Mouse (Mus musculus): ENCODE data around the gene Aplp2. TPM values are rescaled to one million over a fixed set of nuclear protein-coding genes. Genes with fewer than 3 reads are reported as not detected.

Gene Aplp2
- 220 and 232 TPM in 2 replicates for polyA plus RNA-seq (2014; fragmentation: Nextera tagmentation; extraction: Ambion mirVana)

GRCm38 (mm10) chr9:31211690-31212499 lies at the start of gene Aplp2:
Gene Aplp2 (minus strand): TSS chr9:31211815.
- WGBS: under 1% methylated on average over 63 of the region's 63 CpGs

GRCm38 (mm10) chr9:31260219-31260618 lies 48.6 kb upstream of the Aplp2 start:
- Histone ChIP-seq H3K27ac (ENCODE audit: low read depth) (no peak overlapping the region), H3K4me1 (replicated peaks; ENCODE audit: control insufficient read depth, insufficient read depth, low read length) (no peaks in the 10 kb centered on the region), H3K4me3 (ENCODE audit: low read depth, low read length) (no peak overlapping the region), H3K27me3 (replicated peaks; ENCODE audit: control insufficient read depth, insufficient read depth, low read length) (no peaks in the 10 kb centered on the region), H3K9me3 (ENCODE audit: control insufficient read depth, low read length) (no peaks in the 10 kb centered on the region), H3K9ac (ENCODE audit: low read length) (no peak overlapping the region), H3K4me2 (ENCODE audit: low read length) (no peak overlapping the region), H3K36me3 (ENCODE audit: control insufficient read depth, insufficient read depth, low read length) (no peaks in the 10 kb centered on the region)
- DNase-seq (ENCODE audit: low spot score): no peak
- no peak for ATAC-seq (replicated peaks; ENCODE audit: low FRiP score, low TSS enrichment, low read depth)
- WGBS: 79% methylated on average over 4 of the region's 4 CpGs

More at GRCm38 (mm10) chr9:31211690-31212499, at the start of gene Aplp2:
- peak; percentile 97 for DNase-seq (ENCODE audit: low spot score)
- peak within 1 kb of the TSS; percentile 87 for H3K4me2 ChIP-seq (ENCODE audit: low read length)
- no peaks in the 10 kb centered on the region for H3K36me3 ChIP-seq (ENCODE audit: control insufficient read depth, insufficient read depth, low read length)
- H3K27ac ChIP-seq (ENCODE audit: low read depth): peak within 1 kb of the TSS; percentile 82
- no peaks in the 10 kb centered on the region for H3K9me3 ChIP-seq (ENCODE audit: control insufficient read depth, low read length)
- H3K27me3 ChIP-seq (replicated peaks; ENCODE audit: control insufficient read depth, insufficient read depth, low read length): no peaks in the 10 kb centered on the region
- peak; percentile 100 for ATAC-seq (replicated peaks; ENCODE audit: low FRiP score, low TSS enrichment, low read depth)
- peak within 1 kb of the TSS; percentile 92 for H3K4me3 ChIP-seq (ENCODE audit: low read depth, low read length)
- peaks cover 17% of the 10 kb centered on the region for H3K4me1 ChIP-seq (replicated peaks; ENCODE audit: control insufficient read depth, insufficient read depth, low read length)
- peak within 1 kb of the TSS; percentile 82 for H3K9ac ChIP-seq (ENCODE audit: low read length)

DNA sequence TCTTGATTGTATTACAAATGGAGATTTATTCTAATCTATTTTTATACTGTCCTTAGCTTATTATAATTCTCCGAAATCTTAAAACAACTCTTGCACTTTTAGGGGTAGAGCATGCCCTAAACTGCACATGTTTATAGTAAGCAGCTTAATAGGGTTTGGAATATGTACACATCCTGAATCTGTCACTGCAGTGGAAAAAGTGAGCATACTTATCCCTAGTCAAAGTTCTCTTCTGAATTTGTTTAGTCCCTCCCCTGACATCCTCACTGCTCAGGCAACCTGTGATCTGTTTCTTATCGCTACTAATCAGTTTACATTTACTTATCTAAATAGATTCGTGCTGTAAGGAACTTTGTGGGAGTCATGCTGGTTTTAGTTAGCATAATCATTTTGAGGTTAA lies 46.6 kb upstream of the Aplp2 start:
- Histone ChIP-seq H3K9ac (ENCODE audit: low read length) (no peak overlapping the region), H3K9me3 (ENCODE audit: control insufficient read depth, low read length) (no peaks in the 10 kb centered on the region), H3K4me3 (ENCODE audit: low read depth, low read length) (no peak overlapping the region), H3K27ac (ENCODE audit: low read depth) (no peak overlapping the region), H3K4me1 (replicated peaks; ENCODE audit: control insufficient read depth, insufficient read depth, low read length) (peaks cover 12% of the 10 kb centered on the region), H3K27me3 (replicated peaks; ENCODE audit: control insufficient read depth, insufficient read depth, low read length) (no peaks in the 10 kb centered on the region), H3K36me3 (ENCODE audit: control insufficient read depth, insufficient read depth, low read length) (no peaks in the 10 kb centered on the region), H3K4me2 (ENCODE audit: low read length) (no peak overlapping the region)
- WGBS: 38% methylated on average over 3 of the region's 3 CpGs
- ATAC-seq (replicated peaks; ENCODE audit: low FRiP score, low TSS enrichment, low read depth) (no peak), DNase-seq (ENCODE audit: low spot score) (no peak)

GRCm38 (mm10) chr9:31255953-31256352 lies 44.3 kb upstream of the Aplp2 start:
- no peaks in the 10 kb centered on the region for H3K9me3 ChIP-seq (ENCODE audit: control insufficient read depth, low read length)
- WGBS: 88% methylated on average over 7 of the region's 7 CpGs
- H3K4me1 ChIP-seq (replicated peaks; ENCODE audit: control insufficient read depth, insufficient read depth, low read length): peaks cover 12% of the 10 kb centered on the region
- DNase-seq (ENCODE audit: low spot score) (no peak), ATAC-seq (replicated peaks; ENCODE audit: low FRiP score, low TSS enrichment, low read depth) (no peak)
- no peak overlapping the region for H3K4me2 ChIP-seq (ENCODE audit: low read length)
- no peak overlapping the region for H3K9ac ChIP-seq (ENCODE audit: low read length)
- H3K27ac ChIP-seq (ENCODE audit: low read depth): no peak overlapping the region
- H3K4me3 ChIP-seq (ENCODE audit: low read depth, low read length): no peak overlapping the region
- H3K27me3 ChIP-seq (replicated peaks; ENCODE audit: control insufficient read depth, insufficient read depth, low read length): no peaks in the 10 kb centered on the region
- no peaks in the 10 kb centered on the region for H3K36me3 ChIP-seq (ENCODE audit: control insufficient read depth, insufficient read depth, low read length)

- H3K36me3 ChIP-seq (ENCODE audit: control insufficient read depth, insufficient read depth, low read length): no peaks in the 10 kb centered on the region
- WGBS: 78% methylated on average over 7 of the region's 7 CpGs
- no peaks in the 10 kb centered on the region for H3K9me3 ChIP-seq (ENCODE audit: control insufficient read depth, low read length)
- ATAC-seq (replicated peaks; ENCODE audit: low FRiP score, low TSS enrichment, low read depth) (no peak), DNase-seq (ENCODE audit: low spot score) (no peak)
- no peak overlapping the region for H3K9ac ChIP-seq (ENCODE audit: low read length)
- H3K27me3 ChIP-seq (replicated peaks; ENCODE audit: control insufficient read depth, insufficient read depth, low read length): no peaks in the 10 kb centered on the region
- H3K27ac ChIP-seq (ENCODE audit: low read depth): no peak overlapping the region
- H3K4me2 ChIP-seq (ENCODE audit: low read length): no peak overlapping the region
- no peak overlapping the region for H3K4me3 ChIP-seq (ENCODE audit: low read depth, low read length)
- peaks cover 12% of the 10 kb centered on the region for H3K4me1 ChIP-seq (replicated peaks; ENCODE audit: control insufficient read depth, insufficient read depth, low read length)
Observed at GRCm38 (mm10) chr9:31254697-31255004, 43.0 kb upstream of the Aplp2 start.

GRCm38 (mm10) chr9:31253866-31254696 lies 42.5 kb upstream of the Aplp2 start:
- Histone ChIP-seq H3K9ac (ENCODE audit: low read length) (no peak overlapping the region), H3K9me3 (ENCODE audit: control insufficient read depth, low read length) (no peaks in the 10 kb centered on the region), H3K4me2 (ENCODE audit: low read length) (no peak overlapping the region), H3K36me3 (ENCODE audit: control insufficient read depth, insufficient read depth, low read length) (no peaks in the 10 kb centered on the region), H3K4me3 (ENCODE audit: low read depth, low read length) (no peak overlapping the region), H3K27ac (ENCODE audit: low read depth) (peak overlapping the region; percentile 34; the same call in 1 of the 2 replicates), H3K4me1 (replicated peaks; ENCODE audit: control insufficient read depth, insufficient read depth, low read length) (peaks cover 12% of the 10 kb centered on the region), H3K27me3 (replicated peaks; ENCODE audit: control insufficient read depth, insufficient read depth, low read length) (no peaks in the 10 kb centered on the region)
- DNase-seq (ENCODE audit: low spot score) (no peak), ATAC-seq (replicated peaks; ENCODE audit: low FRiP score, low TSS enrichment, low read depth) (no peak)
- 46% methylated on average over 11 of the region's 11 CpGs for WGBS

DNA sequence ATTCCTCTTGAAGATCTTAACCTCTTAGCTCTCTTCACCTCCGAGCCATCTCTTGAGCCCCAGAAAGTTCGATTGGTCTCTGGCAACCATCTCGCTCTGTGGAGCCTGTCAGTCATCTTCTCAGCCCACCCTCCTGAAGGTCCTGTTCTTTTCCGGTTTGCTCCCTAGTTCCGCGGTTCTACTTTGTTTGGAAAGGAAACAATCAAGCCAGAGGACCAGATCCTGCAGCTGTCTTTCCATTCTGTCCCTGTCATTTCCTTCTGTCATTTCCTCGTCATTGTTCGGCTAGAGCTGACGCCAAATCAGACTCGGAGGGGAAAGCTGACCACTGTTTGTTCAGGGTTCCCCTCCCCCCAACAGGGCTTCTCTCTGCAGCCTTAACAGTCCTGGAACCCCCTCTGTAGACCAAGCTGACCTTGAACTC lies 41.7 kb upstream of the Aplp2 start:
- H3K9me3 ChIP-seq (ENCODE audit: control insufficient read depth, low read length): no peaks in the 10 kb centered on the region
- WGBS: 44% methylated on average over 10 of the region's 10 CpGs
- H3K4me1 ChIP-seq (replicated peaks; ENCODE audit: control insufficient read depth, insufficient read depth, low read length): peaks cover 12% of the 10 kb centered on the region
- H3K27ac ChIP-seq (ENCODE audit: low read depth): peak overlapping the region; percentile 34; the same call in 1 of the 2 replicates
- DNase-seq (ENCODE audit: low spot score) (peak; percentile 54), ATAC-seq (replicated peaks; ENCODE audit: low FRiP score, low TSS enrichment, low read depth) (no peak)
- no peak overlapping the region for H3K4me3 ChIP-seq (ENCODE audit: low read depth, low read length)
- no peaks in the 10 kb centered on the region for H3K27me3 ChIP-seq (replicated peaks; ENCODE audit: control insufficient read depth, insufficient read depth, low read length)
- H3K9ac ChIP-seq (ENCODE audit: low read length): no peak overlapping the region
- H3K36me3 ChIP-seq (ENCODE audit: control insufficient read depth, insufficient read depth, low read length): no peaks in the 10 kb centered on the region
- H3K4me2 ChIP-seq (ENCODE audit: low read length): peak overlapping the region; percentile 28; the same call in 1 of the 2 replicates

DNA sequence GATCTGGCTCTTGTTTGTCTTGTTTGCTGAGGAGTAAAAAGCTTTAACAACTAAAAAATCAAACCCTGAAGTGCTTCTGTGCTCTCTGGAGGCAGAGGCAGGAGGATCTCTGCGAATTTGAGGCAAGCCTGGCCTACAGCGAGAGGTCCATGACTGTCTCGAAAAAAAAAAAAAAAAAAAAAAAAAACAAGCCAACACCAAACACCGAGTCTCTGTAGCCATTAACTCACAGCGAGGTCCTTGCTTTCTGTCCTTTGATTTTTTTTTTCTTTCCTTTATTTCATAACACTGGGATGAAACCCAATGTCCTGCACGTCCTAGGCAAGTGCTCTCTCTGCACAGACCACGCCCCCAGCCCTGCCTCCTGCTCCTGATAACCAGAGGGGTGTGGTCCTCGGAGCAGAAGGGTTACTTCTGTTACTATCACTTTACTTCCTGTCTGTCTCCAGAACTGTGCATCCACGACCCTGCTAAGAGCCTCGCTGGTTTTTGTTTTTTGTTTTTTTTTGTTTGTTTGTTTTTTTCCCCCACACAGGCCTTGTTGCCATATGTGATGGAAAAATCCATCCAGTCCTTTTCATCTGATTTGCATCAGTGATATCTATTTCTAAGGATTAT lies 40.7 kb upstream of the Aplp2 start:
- DNase-seq (ENCODE audit: low spot score): no peak
- Histone ChIP-seq H3K9ac (ENCODE audit: low read length) (no peak overlapping the region), H3K4me3 (ENCODE audit: low read depth, low read length) (no peak overlapping the region), H3K9me3 (ENCODE audit: control insufficient read depth, low read length) (no peaks in the 10 kb centered on the region), H3K4me2 (ENCODE audit: low read length) (no peak overlapping the region), H3K27me3 (replicated peaks; ENCODE audit: control insufficient read depth, insufficient read depth, low read length) (no peaks in the 10 kb centered on the region), H3K4me1 (replicated peaks; ENCODE audit: control insufficient read depth, insufficient read depth, low read length) (peaks cover 12% of the 10 kb centered on the region), H3K27ac (ENCODE audit: low read depth) (no peak overlapping the region), H3K36me3 (ENCODE audit: control insufficient read depth, insufficient read depth, low read length) (no peaks in the 10 kb centered on the region)
- no peak for ATAC-seq (replicated peaks; ENCODE audit: low FRiP score, low TSS enrichment, low read depth)
- WGBS: 76% methylated on average over 9 of the region's 10 CpGs

Data from intestine, embryonic 14.5 days (tissue).